Mouse (Mus musculus) CH12.LX (cell line): ENCODE results near the gene Gm20388. TPM values are rescaled to one million over a fixed set of nuclear protein-coding genes. Genes with fewer than 3 reads are reported as not detected.

Experiments
- DNase-seq: peaks from one replicate; pipeline ENCODE4 v3.0.0-alpha.2; 2013; ENCODE audit errors: extremely low read depth
- H3K27ac ChIP-seq: 2 replicates; pipeline ENCODE4 v1.5.1; 2012; ENCODE audit warnings: low read depth, mild to moderate bottlenecking, control low read depth, moderate library complexity; ENCODE audit not compliant: insufficient read depth
- H3K27me3 ChIP-seq: replicated peaks from 2 replicates; pipeline ENCODE3; 2012; ENCODE audit warnings: inconsistent platforms
- H3K36me3 ChIP-seq, 2 experiments: replicated peaks in 1 of 2; 2 replicates each; pipeline versions ENCODE3 to v1.6.1; 2012; ENCODE audit warnings: inconsistent platforms in 1 of 2, low read length in 1 of 2, mild to moderate bottlenecking in 1 of 2, mixed read lengths in 1 of 2, moderate library complexity in 1 of 2; ENCODE audit not compliant: control insufficient read depth in 1 of 2, insufficient read depth in 1 of 2
- H3K4me1 ChIP-seq, 2 experiments: 2 replicates each; pipeline ENCODE4 v1.6.1; 2012; ENCODE audit warnings: inconsistent platforms in 1 of 2, moderate library complexity in 1 of 2; ENCODE audit not compliant: insufficient read depth in 2 of 2, control insufficient read depth in 1 of 2
- H3K4me2 ChIP-seq: 2 replicates; pipeline ENCODE4 v1.6.1; 2012; ENCODE audit warnings: low read depth, mild to moderate bottlenecking, control low read depth; ENCODE audit not compliant: poor library complexity, insufficient read depth, severe bottlenecking
- H3K4me3 ChIP-seq, 3 experiments: fragments of 150-350 bp in 1 of 3; sonication (generic) in 1 of 3; replicated peaks in 1 of 3; 2 replicates each; pipeline versions ENCODE3 to v1.5.1; 2011 to 2012; ENCODE audit warnings: low read depth in 2 of 3, low read length in 2 of 3, mild to moderate bottlenecking in 2 of 3, moderate library complexity in 2 of 3, control low read depth in 1 of 3, improper control_type of control experiment in 1 of 3, inconsistent platforms in 1 of 3, mixed read lengths in 1 of 3; ENCODE audit not compliant: poor library complexity in 1 of 3
- H3K79me2 ChIP-seq: replicated peaks from 2 replicates; pipeline ENCODE4 v1.6.1; 2012; ENCODE audit warnings: mild to moderate bottlenecking, moderate library complexity; ENCODE audit not compliant: control insufficient read depth, poor library complexity, insufficient read depth, severe bottlenecking; ENCODE audit errors: extremely low read depth
- H3K9ac ChIP-seq: 2 replicates; pipeline ENCODE4 v1.6.1; 2012; ENCODE audit warnings: low read depth, mild to moderate bottlenecking, control low read depth, moderate library complexity; ENCODE audit not compliant: insufficient read depth
- H3K9me3 ChIP-seq: replicated peaks from 2 replicates; pipeline ENCODE3; 2012; ENCODE audit warnings: low read length, inconsistent platforms, mixed read lengths
- CHD1 ChIP-seq: IDR thresholded peaks from 2 replicates; pipeline ENCODE4 v1.6.1; 2012; ENCODE audit warnings: low read depth, low read length, improper control_type of control experiment, inconsistent platforms
- GABPA ChIP-seq: IDR thresholded peaks from 2 replicates; pipeline ENCODE4 v1.6.1; 2012; ENCODE audit warnings: low read depth, low read length, improper control_type of control experiment, inconsistent platforms; ENCODE audit not compliant: insufficient replicate concordance
- KAT2A ChIP-seq: IDR thresholded peaks from 2 replicates; pipeline ENCODE4 v1.6.1; 2012; ENCODE audit warnings: low read length, improper control_type of control experiment, inconsistent platforms; ENCODE audit not compliant: insufficient replicate concordance
- MAFK ChIP-seq: IDR thresholded peaks from 2 replicates; pipeline ENCODE4 v1.6.1; 2011; ENCODE audit warnings: low read length, improper control_type of control experiment; ENCODE audit not compliant: insufficient replicate concordance
- MAX ChIP-seq: IDR thresholded peaks from 2 replicates; pipeline ENCODE4 v1.6.1; 2011; ENCODE audit warnings: low read length, improper control_type of control experiment
- MEF2A ChIP-seq: IDR thresholded peaks from 2 replicates; pipeline ENCODE4 v1.6.1; 2014; ENCODE audit warnings: low read depth, mild to moderate bottlenecking, inconsistent platforms, low read length, improper control_type of control experiment, borderline replicate concordance
- POLR2A ChIP-seq: IDR thresholded peaks from 2 replicates; pipeline ENCODE4 v1.6.1; 2011; ENCODE audit warnings: low read depth, mild to moderate bottlenecking, improper control_type of control experiment, low read length
- RCOR1 ChIP-seq: conservative IDR thresholded peaks from 2 replicates; pipeline ENCODE4 v1.6.1; 2012; ENCODE audit warnings: low read depth, mild to moderate bottlenecking, inconsistent platforms, low read length, improper control_type of control experiment
- SMC3 ChIP-seq: IDR thresholded peaks from 2 replicates; pipeline ENCODE4 v1.6.1; 2011; ENCODE audit warnings: low read depth, low read length, improper control_type of control experiment
- USF2 ChIP-seq: conservative IDR thresholded peaks from 2 replicates; pipeline ENCODE4 v1.6.1; 2011; ENCODE audit warnings: low read depth, low read length, improper control_type of control experiment
- ZC3H11A ChIP-seq: IDR thresholded peaks from 2 replicates; pipeline ENCODE4 v1.6.1; 2012; ENCODE audit warnings: low read depth, mild to moderate bottlenecking, inconsistent platforms, low read length, improper control_type of control experiment
- dilution Hi-C: fragments of 300-500 bp; cut with MboI; formaldehyde crosslinking; loops from 2 replicates; pipeline ENCODE4 v1.14.3; 2020; ENCODE audit warnings: low sequenced_read_pairs; ENCODE audit not compliant: extremely low pct_unique_long_range_greater_than_20kb, extremely low pct_ligation_motif_present
- in situ Hi-C: fragments of 300-500 bp; cut with MboI; formaldehyde crosslinking; loops from 3 replicates; pipeline ENCODE4 v1.14.3; 2019; ENCODE audit warnings: low sequenced_read_pairs, low pct_ligation_motif_present, low pct_unique_long_range_greater_than_20kb, mixed read lengths
- polyA plus RNA-seq: library from polyadenylated mRNA; unstranded; fragments of >175 nt; gene quantifications from 2 replicates; pipeline ENCODE4 v1.2.1, GENCODE M21; 2012; ENCODE audit warnings: low read depth; ENCODE audit not compliant: insufficient read length
- total RNA-seq, 2 experiments: library from RNA; depleted of rRNA; stranded (reverse); fragments of 300-350 nt in 1 of 2; fragments of >200 nt in 1 of 2; gene quantifications; 2 replicates each; pipeline ENCODE4 v1.2.3; 2012 to 2014

Gene Gm20388
- total and polyA plus RNA-seq, 3 experiments, result 14.8 to 26.3 (median 22.2) TPM

DNA sequence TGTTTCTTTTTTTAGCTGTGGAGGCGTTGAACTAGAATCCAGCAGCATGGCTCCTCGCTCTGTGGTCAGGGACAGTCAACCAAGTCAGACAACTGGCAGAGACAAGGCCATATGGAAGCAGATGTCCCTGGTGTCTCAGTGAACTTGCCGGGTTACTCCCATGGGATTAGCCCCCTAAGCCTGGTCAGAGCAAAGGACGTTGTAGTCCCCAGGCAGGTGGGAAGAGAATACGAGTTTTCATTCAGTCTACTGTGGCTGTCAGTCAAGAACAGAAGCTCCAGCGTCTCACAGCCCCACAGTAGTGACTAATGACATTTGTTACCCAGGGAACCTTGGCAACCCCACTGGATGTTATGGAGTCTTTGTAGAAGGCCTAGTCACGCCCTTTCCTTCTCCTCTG is 2835.8 kb downstream of the Gm20388 start:
- Histone ChIP-seq H3K9ac (no peak overlapping the region), H3K27me3 (peaks cover 4% of the 10 kb centered on the region), H3K79me2 (no peaks in the 10 kb centered on the region), H3K27ac (no peak overlapping the region), H3K4me1 (peaks cover 3 to 51% of the 10 kb centered on the region in 2 experiments), H3K9me3 (no peaks in the 10 kb centered on the region), H3K36me3 (no peaks in the 10 kb centered on the region), H3K4me3 (no peak overlapping the region), H3K4me2 (no peak overlapping the region)
- DNase-seq, result no peak
- in situ Hi-C loops (no loop called here), dilution Hi-C loops (no loop called here)
- no peak for TF ChIP-seq RCOR1
- no peak for TF ChIP-seq MAFK

DNA sequence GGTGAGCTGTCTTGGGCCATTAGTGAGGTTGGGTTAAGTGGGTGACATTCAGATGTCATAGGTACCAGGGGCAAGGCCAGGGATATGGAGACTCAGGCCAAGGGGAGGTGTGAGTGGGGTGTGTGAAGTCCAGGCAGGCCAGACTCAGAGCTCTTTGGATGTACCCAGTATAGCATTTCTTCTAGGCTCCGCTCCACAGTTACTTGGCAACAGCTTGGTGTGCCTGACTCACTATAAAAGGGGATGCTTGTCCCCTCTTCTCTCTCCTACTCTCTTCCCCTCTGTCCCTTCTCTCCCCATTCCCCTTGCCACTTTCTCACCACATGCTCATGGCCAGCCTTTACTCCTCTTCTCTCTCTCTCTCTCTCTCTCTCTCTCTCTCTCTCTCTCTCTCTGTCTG is 2837.2 kb downstream of the Gm20388 start:
- no peak overlapping the region for H3K4me3 ChIP-seq
- DNase-seq, result no peak

DNA sequence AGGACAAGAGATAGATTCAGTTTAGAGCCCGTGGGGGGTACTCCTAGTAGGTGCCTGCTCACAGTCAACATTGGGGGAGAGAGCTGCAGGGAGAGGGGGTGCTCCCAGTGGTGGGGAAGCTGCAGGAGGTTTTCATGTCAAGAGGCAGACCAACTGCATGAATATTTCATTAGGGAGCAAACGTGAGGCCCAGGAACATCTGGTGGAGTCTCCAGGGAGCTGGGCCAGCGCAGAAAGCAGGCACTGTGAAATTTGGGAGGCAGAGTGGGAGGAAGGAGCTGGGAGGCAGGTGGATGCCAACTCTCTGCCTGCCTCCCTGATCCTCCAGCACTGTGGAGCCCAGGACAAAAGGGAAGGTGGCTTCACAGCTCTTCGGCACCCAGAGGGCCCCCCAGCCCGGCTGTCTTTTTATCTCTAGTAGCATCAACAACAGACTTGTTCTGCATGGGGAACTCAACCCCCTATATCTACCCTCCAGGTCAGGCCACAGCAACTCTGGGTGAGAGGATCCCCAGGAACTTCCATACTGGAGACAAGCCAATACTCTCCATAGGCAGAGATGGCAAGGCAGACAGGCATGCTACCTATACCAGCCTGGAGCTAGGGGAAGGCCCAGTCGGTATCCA is 2838.8 kb downstream of the Gm20388 start:
- Histone ChIP-seq H3K79me2 (no peaks in the 10 kb centered on the region), H3K4me2 (no peak overlapping the region), H3K9ac (no peak overlapping the region), H3K4me1 (peaks cover 5 to 68% of the 10 kb centered on the region in 2 experiments; a peak in 3 of 4 replicates), H3K27me3 (no peaks in the 10 kb centered on the region), H3K36me3 (no peaks in the 10 kb centered on the region), H3K9me3 (no peaks in the 10 kb centered on the region), H3K4me3 (no peak overlapping the region), H3K27ac (no peak overlapping the region)
- in situ Hi-C loops (no loop called here), dilution Hi-C loops (no loop called here)
- TF ChIP-seq ZC3H11A, result no peak
- TF ChIP-seq POLR2A, result no peak
- no peak for TF ChIP-seq GABPA
- no peak for DNase-seq

More for the DNA sequence above, 2837.2 kb downstream of the Gm20388 start:
- no peaks in the 10 kb centered on the region for H3K79me2 ChIP-seq
- dilution Hi-C loops, result no loop called here
- in situ Hi-C loops, result no loop called here
- no peaks in the 10 kb centered on the region for H3K9me3 ChIP-seq
- no peak for TF ChIP-seq KAT2A
- TF ChIP-seq MAFK, result no peak
- TF ChIP-seq RCOR1, result no peak
- no peak for TF ChIP-seq MEF2A
- no peak for TF ChIP-seq SMC3
- no peak for TF ChIP-seq USF2
- TF ChIP-seq MAX, result no peak
- TF ChIP-seq CHD1, result no peak
- TF ChIP-seq, all 38 proteins: peak for 0
- Histone ChIP-seq H3K36me3 (no peaks in the 10 kb centered on the region), H3K4me2 (no peak overlapping the region), H3K27me3 (peaks cover 1% of the 10 kb centered on the region), H3K27ac (no peak overlapping the region), H3K4me1 (peaks cover 3 to 54% of the 10 kb centered on the region in 2 experiments; a peak in 3 of 4 replicates), H3K9ac (no peak overlapping the region)
